Mouse (Mus musculus): ENCODE measurements around the gene Duxf3. TPM values are rescaled to one million over a fixed set of nuclear protein-coding genes. Genes with fewer than 3 reads are reported as not detected.
A peak's percentile ranks its signal among the peaks of the same experiment; 100 is the strongest.
"Not testable (repeated sequence)": the region's sequence is repeated elsewhere in the genome, so short reads cannot be mapped to it uniquely, and the experiment has no call there.

Gene Duxf3
- polyA plus RNA-seq (2014; fragmentation: Nextera tagmentation; extraction: Ambion mirVana), result not detected in 2 replicates

DNA sequence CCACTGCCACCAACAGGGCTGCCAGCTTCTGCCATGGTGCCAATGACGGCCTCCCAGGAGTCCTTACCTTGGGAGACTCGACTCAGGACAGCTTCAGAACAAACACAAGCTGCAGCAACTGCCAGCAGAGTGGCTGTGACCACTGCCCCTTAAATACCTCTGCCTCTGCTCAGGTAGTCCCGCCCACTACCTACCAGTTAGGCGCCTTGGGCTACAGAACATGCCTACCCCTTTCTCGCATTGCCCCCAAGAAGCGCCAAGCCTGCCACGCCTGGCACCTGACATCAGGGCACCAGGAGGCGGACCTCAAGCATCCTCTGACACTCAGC lies at the start of gene Duxf3:
Duxf3 (minus strand) TSS at position 35 of the 329 bp plus-strand sequence.
- H3K4me3 ChIP-seq (ENCODE audit: low read depth, low read length); H3K9me3 ChIP-seq (ENCODE audit: control insufficient read depth, low read length); H3K27ac ChIP-seq (ENCODE audit: low read depth, low read length); H3K4me2 ChIP-seq; H3K36me3 ChIP-seq (ENCODE audit: control insufficient read depth, insufficient read depth, low read length); H3K4me1 ChIP-seq (ENCODE audit: control insufficient read depth, insufficient read depth, low read length); H3K27me3 ChIP-seq (ENCODE audit: control insufficient read depth, insufficient read depth, low read length); DNase-seq (ENCODE audit: low spot score, missing footprints); H3K9ac ChIP-seq (ENCODE audit: low read length): not testable (repeated sequence)
- WGBS, result 78% methylated on average over 6 of the region's 8 CpGs
- ATAC-seq (ENCODE audit: low FRiP score), result peak; percentile 64

DNA sequence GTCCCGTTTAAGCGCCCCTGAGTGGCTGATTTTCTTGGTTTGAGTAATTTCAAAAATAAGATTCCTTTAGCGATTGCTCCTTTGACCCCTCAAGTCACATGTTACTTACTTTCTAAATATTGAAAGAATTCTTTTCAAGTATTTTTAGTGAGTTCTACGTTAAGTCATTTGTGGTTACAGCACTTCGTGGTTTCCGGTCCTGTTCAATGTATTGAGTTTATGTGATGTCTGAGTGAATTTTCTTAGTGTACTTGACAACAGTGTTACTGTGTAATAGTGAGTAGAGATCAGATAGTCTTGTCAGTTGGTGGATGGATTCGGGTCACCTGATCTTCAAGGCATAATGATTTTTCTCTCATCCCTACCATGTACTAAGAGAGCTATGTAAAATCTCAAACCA lies 49.8 kb upstream of the Duxf3 start:
- peaks cover 4% of the 10 kb centered on the region for H3K36me3 ChIP-seq (ENCODE audit: control insufficient read depth, insufficient read depth, low read length)
- WGBS, result 95% methylated on average over 7 of the region's 7 CpGs
- H3K4me1 ChIP-seq (ENCODE audit: control insufficient read depth, insufficient read depth, low read length), result no peaks in the 10 kb centered on the region
- no peaks in the 10 kb centered on the region for H3K27me3 ChIP-seq (ENCODE audit: control insufficient read depth, insufficient read depth, low read length)
- H3K9me3 ChIP-seq (ENCODE audit: control insufficient read depth, low read length), result no peaks in the 10 kb centered on the region
- no peak overlapping the region for H3K4me2 ChIP-seq
- no peak for ATAC-seq (ENCODE audit: low FRiP score)
- DNase-seq (ENCODE audit: low spot score, missing footprints), result no peak
- no peak overlapping the region for H3K27ac ChIP-seq (ENCODE audit: low read depth, low read length)
- H3K4me3 ChIP-seq (ENCODE audit: low read depth, low read length), result no peak overlapping the region
- no peak overlapping the region for H3K9ac ChIP-seq (ENCODE audit: low read length)

DNA sequence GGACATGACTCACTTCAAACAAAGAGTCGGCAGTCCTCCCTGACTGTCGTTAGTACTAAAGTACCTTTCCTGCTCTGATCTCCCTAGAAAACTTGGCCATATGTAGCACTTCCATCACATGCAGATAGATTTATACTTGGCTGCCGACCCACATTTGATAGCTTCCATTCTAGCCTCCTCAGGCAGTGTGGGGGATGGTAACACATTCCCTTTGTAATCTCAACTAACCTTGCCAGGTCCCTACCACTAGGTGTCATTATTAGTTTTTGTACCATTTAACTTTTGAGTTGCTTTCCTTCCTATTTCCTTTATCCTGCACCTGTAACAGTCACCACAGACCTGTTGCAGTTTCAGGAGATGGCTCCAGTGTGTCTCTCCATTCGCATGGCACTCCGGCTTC lies 26.0 kb upstream of the Duxf3 start:
- Histone ChIP-seq H3K27ac (ENCODE audit: low read depth, low read length) (no peak overlapping the region), H3K4me2 (no peak overlapping the region), H3K27me3 (ENCODE audit: control insufficient read depth, insufficient read depth, low read length) (no peaks in the 10 kb centered on the region), H3K4me3 (ENCODE audit: low read depth, low read length) (no peak overlapping the region), H3K4me1 (ENCODE audit: control insufficient read depth, insufficient read depth, low read length) (peaks cover 9% of the 10 kb centered on the region; the same call in 1 of the 2 replicates), H3K36me3 (ENCODE audit: control insufficient read depth, insufficient read depth, low read length) (peaks cover 5% of the 10 kb centered on the region; the same call in 1 of the 2 replicates), H3K9me3 (ENCODE audit: control insufficient read depth, low read length) (no peaks in the 10 kb centered on the region), H3K9ac (ENCODE audit: low read length) (no peak overlapping the region)
- ATAC-seq (ENCODE audit: low FRiP score) (no peak), DNase-seq (ENCODE audit: low spot score, missing footprints) (no peak)
- WGBS, result 84% methylated on average over 5 of the region's 5 CpGs

DNA sequence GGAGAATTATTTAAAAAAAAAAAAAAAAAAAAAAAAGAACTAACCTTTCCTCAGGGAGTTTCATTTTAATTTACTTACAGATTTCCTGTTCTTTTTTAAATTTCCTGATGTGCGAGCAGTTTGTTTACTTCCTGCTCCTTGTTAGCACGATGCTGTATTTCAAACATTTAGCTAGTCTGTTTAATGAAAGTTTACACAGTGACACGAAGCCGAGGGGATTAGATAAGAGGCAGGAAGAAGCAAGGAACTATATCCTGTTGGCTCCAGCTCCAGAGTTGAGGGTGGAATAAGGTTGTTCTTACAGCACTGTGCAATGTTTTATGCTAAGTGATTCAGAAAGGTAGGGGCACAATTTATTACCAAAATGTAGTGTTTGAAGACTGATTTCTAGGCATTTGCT lies 23.5 kb upstream of the Duxf3 start:
- H3K27ac ChIP-seq (ENCODE audit: low read depth, low read length), result no peak overlapping the region
- H3K9ac ChIP-seq (ENCODE audit: low read length), result peak overlapping the region; percentile 84; the same call in 1 of the 2 replicates
- no peaks in the 10 kb centered on the region for H3K27me3 ChIP-seq (ENCODE audit: control insufficient read depth, insufficient read depth, low read length)
- ATAC-seq (ENCODE audit: low FRiP score) (no peak), DNase-seq (ENCODE audit: low spot score, missing footprints) (peak; percentile 88)
- peak overlapping the region; percentile 80 for H3K4me3 ChIP-seq (ENCODE audit: low read depth, low read length)
- H3K4me2 ChIP-seq, result peak overlapping the region; percentile 63
- H3K4me1 ChIP-seq (ENCODE audit: control insufficient read depth, insufficient read depth, low read length), result peaks cover 9% of the 10 kb centered on the region; the same call in 1 of the 2 replicates
- H3K36me3 ChIP-seq (ENCODE audit: control insufficient read depth, insufficient read depth, low read length), result peaks cover 2% of the 10 kb centered on the region; the same call in 1 of the 2 replicates
- H3K9me3 ChIP-seq (ENCODE audit: control insufficient read depth, low read length), result no peaks in the 10 kb centered on the region
- 13% methylated on average over 4 of the region's 4 CpGs for WGBS

DNA sequence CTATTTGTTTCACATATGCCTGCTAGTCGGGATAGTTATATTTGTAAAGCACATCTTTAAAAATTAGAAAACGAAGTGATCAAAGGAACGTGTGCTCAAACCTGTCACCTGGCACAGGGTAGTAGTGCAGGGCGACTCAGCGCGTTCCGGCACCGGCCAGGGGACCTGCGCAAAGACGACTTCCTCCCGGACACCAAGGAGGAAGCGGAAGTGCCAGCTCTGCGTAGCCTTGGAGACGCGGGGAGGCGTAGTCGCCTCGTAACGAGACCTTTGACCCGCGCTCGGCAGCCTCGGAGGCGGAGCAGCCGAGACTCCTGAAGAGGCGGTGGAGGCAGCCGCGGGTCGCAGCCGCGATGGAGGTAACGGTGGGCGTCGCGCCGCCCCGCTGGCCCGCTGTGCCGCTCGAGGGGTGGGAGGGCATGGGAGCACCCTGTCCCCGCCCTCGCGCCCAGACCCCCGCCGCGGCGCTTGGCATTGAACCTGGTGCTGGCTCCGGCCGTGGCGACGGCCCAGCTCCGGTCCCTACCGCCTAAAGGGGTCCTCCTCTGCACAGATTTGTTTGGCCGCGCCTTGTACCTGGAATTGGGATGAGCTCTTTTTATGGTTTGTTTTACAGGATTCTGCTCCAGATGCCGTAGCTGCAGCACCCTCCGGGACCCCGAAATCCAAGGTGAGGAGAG lies 22.9 kb upstream of the Duxf3 start, which contains the start of gene Gcc2:
Gcc2 (plus strand) TSS at position 285 of the 680 bp plus-strand sequence.
- no peaks in the 10 kb centered on the region for H3K27me3 ChIP-seq (ENCODE audit: control insufficient read depth, insufficient read depth, low read length)
- H3K4me3 ChIP-seq (ENCODE audit: low read depth, low read length), result peak within 1 kb of the TSS; percentile 80
- peaks cover 2% of the 10 kb centered on the region; the same call in 1 of the 2 replicates for H3K36me3 ChIP-seq (ENCODE audit: control insufficient read depth, insufficient read depth, low read length)
- DNase-seq (ENCODE audit: low spot score, missing footprints) (peak; percentile 98), ATAC-seq (ENCODE audit: low FRiP score) (peak; percentile 98)
- WGBS, result under 1% methylated on average over 53 of the region's 58 CpGs
- peak within 1 kb of the TSS; percentile 84 for H3K9ac ChIP-seq (ENCODE audit: low read length)
- peak within 1 kb of the TSS; percentile 63 for H3K4me2 ChIP-seq
- H3K27ac ChIP-seq (ENCODE audit: low read depth, low read length), result peak within 1 kb of the TSS; percentile 61
- H3K9me3 ChIP-seq (ENCODE audit: control insufficient read depth, low read length), result no peaks in the 10 kb centered on the region
- peaks cover 9% of the 10 kb centered on the region; the same call in 1 of the 2 replicates for H3K4me1 ChIP-seq (ENCODE audit: control insufficient read depth, insufficient read depth, low read length)

DNA sequence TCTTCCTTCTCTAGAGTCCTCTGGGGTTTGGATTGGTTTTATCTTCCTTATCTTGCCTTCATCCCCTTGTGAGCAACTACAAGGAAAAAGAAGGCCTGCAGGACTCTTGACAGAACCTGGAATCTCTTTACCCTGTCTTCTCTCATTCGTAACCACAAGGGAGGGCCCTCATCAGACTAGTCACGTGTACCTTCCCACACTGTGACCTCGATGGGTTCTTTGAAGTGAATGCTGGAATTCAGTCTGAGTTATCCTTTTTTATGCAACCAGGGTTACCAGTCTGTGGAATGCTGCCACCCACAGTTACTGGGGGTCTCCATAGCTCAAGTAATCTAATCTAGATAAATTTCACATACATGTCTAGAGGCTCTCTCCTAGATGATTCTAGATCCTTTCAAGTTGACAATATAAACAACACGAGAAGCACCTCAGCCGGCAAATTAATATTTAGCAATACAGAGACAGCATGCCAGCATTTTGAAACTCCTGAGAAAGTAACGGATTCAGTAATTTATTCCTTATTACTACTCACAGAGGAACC lies 22.2 kb upstream of the Duxf3 start:
- Histone ChIP-seq H3K36me3 (ENCODE audit: control insufficient read depth, insufficient read depth, low read length) (no peaks in the 10 kb centered on the region), H3K4me3 (ENCODE audit: low read depth, low read length) (peak overlapping the region; percentile 80), H3K9me3 (ENCODE audit: control insufficient read depth, low read length) (no peaks in the 10 kb centered on the region), H3K27me3 (ENCODE audit: control insufficient read depth, insufficient read depth, low read length) (no peaks in the 10 kb centered on the region), H3K4me1 (ENCODE audit: control insufficient read depth, insufficient read depth, low read length) (peaks cover 9% of the 10 kb centered on the region; the same call in 1 of the 2 replicates), H3K4me2 (peak overlapping the region; percentile 63), H3K27ac (ENCODE audit: low read depth, low read length) (no peak overlapping the region), H3K9ac (ENCODE audit: low read length) (peak overlapping the region; percentile 31; the same call in 1 of the 2 replicates)
- ATAC-seq (ENCODE audit: low FRiP score) (peak; percentile 57), DNase-seq (ENCODE audit: low spot score, missing footprints) (no peak)
- 39% methylated on average over 6 of the region's 6 CpGs for WGBS

DNA sequence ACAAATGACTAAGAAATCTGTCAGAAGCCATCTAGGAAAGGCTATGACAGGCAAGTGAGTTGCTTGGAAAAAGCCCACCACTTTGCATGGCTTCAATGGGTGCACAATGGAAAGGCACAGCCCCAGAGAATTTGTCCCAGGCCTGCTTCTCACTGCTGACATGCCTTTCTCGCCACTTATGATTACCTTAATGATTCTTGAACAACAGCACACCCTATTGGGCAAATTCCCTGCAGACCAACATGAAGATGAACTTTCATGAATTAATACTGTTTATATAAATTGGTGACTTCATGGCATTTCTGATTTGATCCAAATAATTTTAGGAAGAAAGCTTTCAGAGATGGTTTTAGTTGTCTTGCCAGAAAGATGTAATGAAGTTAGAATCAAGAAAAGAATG lies 17.1 kb upstream of the Duxf3 start:
- H3K9me3 ChIP-seq (ENCODE audit: control insufficient read depth, low read length), result no peaks in the 10 kb centered on the region
- H3K4me1 ChIP-seq (ENCODE audit: control insufficient read depth, insufficient read depth, low read length), result no peaks in the 10 kb centered on the region
- ATAC-seq (ENCODE audit: low FRiP score) (no peak), DNase-seq (ENCODE audit: low spot score, missing footprints) (no peak)
- H3K4me2 ChIP-seq, result no peak overlapping the region
- H3K4me3 ChIP-seq (ENCODE audit: low read depth, low read length), result no peak overlapping the region
- no peaks in the 10 kb centered on the region for H3K36me3 ChIP-seq (ENCODE audit: control insufficient read depth, insufficient read depth, low read length)
- no peak overlapping the region for H3K27ac ChIP-seq (ENCODE audit: low read depth, low read length)
- 29% methylated on average over 1 of the region's 1 CpGs for WGBS
- H3K27me3 ChIP-seq (ENCODE audit: control insufficient read depth, insufficient read depth, low read length), result no peaks in the 10 kb centered on the region
- no peak overlapping the region for H3K9ac ChIP-seq (ENCODE audit: low read length)

DNA sequence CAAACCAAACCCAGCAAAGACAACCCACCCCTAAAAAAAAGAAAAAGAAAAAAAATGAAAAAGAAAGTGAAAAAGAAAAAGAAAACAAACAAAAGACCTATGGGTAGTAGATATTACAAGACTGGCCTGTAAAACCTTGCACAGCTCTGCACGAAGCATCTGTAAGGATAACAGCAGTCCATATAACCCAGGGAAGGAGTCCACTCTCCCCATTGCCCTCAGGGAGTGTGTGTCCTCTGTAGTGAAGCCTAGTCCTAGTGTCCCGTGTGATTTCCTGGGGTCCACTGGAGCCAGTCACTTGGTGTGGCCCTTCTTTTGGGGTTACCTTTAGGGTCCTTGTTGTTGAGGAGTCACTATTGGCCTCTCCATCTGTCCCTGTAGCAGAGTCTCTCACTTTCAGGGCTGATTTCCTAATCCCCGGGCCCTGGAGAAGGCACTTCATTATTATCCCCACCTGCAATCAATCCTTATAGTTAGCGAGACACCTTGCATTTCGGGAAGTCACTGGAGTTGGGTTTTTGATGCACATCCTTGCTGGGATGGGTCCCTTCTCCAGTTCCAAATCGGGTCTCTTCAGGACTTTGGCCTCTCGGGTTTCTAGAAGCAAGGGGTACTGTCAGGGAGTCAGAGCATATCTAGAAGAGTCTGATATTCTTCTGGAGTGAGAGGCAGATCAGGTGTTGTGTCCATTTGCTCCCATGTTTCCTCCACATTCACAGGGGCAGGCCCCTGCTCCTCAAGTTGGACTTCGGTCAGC lies 6.7 kb upstream of the Duxf3 start:
- WGBS, result 85% methylated on average over 7 of the region's 8 CpGs
- H3K4me1 ChIP-seq (ENCODE audit: control insufficient read depth, insufficient read depth, low read length); H3K4me3 ChIP-seq (ENCODE audit: low read depth, low read length); H3K9ac ChIP-seq (ENCODE audit: low read length); H3K9me3 ChIP-seq (ENCODE audit: control insufficient read depth, low read length); H3K4me2 ChIP-seq; H3K27ac ChIP-seq (ENCODE audit: low read depth, low read length); H3K27me3 ChIP-seq (ENCODE audit: control insufficient read depth, insufficient read depth, low read length); H3K36me3 ChIP-seq (ENCODE audit: control insufficient read depth, insufficient read depth, low read length): not testable (repeated sequence)
- DNase-seq (ENCODE audit: low spot score, missing footprints), result peak; percentile 88
- ATAC-seq (ENCODE audit: low FRiP score), result peak; percentile 88

DNA sequence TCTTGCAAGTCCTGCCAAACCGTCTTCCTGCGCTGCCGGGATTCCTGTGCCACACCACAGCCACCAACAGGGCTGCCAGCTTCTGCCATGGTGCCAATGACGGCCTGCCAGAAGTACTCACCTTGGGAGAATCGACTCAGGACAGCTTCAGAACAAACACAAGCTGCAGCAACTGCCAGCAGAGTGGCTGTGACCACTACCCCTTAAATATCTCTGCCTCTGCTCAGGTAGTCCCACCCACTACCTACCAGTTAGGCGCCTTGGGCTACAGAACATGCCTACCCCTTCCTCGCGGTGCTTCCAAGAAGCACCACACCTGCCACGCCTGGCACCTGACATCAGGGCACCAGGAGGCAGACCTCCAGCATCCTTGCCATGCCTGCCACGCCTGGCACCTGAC lies 4.1 kb upstream of the Duxf3 start, which contains the start of gene Gm4981:
Gm4981 (minus strand) TSS at position 89 of the 400 bp plus-strand sequence.
- Histone ChIP-seq H3K9ac (ENCODE audit: low read length) (no peak within 1 kb of the TSS), H3K4me3 (ENCODE audit: low read depth, low read length) (no peak within 1 kb of the TSS), H3K27me3 (ENCODE audit: control insufficient read depth, insufficient read depth, low read length) (no peaks in the 10 kb centered on the region), H3K36me3 (ENCODE audit: control insufficient read depth, insufficient read depth, low read length) (no peaks in the 10 kb centered on the region), H3K4me2 (no peak within 1 kb of the TSS), H3K4me1 (ENCODE audit: control insufficient read depth, insufficient read depth, low read length) (no peaks in the 10 kb centered on the region), H3K27ac (ENCODE audit: low read depth, low read length) (no peak within 1 kb of the TSS), H3K9me3 (ENCODE audit: control insufficient read depth, low read length) (peaks cover 8% of the 10 kb centered on the region)
- no peak for ATAC-seq (ENCODE audit: low FRiP score)
- no peak for DNase-seq (ENCODE audit: low spot score, missing footprints)
- 82% methylated on average over 10 of the region's 10 CpGs for WGBS

All from midbrain, embryonic 11.5 days (tissue).